Mouse (Mus musculus) cortical plate, adult 2 months (tissue): Measurements from ENCODE around the gene Cav1.

Experiments used
- CTCF ChIP-seq: fragments of 200-500 bp; IDR thresholded peaks from 2 replicates; pipeline ENCODE4 v1.5.1; 2011; ENCODE audit warnings: mild to moderate bottlenecking, control low read depth, low read length; ENCODE audit not compliant: insufficient read depth; ENCODE audit errors: extremely low read depth
- POLR2A ChIP-seq: fragments of 200-500 bp; IDR thresholded peaks from 2 replicates; pipeline ENCODE4 v1.6.1; 2011; ENCODE audit warnings: mild to moderate bottlenecking, low read length, control low read depth; ENCODE audit not compliant: insufficient read depth; ENCODE audit errors: extremely low read depth

DNA sequence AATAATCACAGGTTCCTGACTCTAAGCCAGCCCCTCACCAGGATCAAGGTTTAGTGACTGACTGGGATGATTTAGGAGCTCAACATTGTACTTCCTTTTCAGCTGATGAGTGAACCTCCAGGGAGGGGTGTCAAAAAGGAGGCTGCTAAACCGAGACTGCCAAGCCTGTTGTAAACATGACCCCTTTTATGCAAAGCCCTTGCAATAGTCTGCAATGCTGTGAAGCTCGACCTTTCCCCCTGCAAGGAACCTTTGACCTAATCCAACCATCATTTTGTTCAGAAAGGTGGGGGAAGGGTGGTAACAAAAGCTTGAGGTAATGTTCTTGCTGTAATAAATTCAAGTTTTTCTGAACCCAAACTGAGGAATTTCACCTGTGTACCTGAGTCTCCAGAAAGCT is 34.3 kb downstream of the Cav1 start:
- TF ChIP-seq CTCF (no peak), POLR2A (no peak)
